Mouse (Mus musculus) kidney, embryonic 15.5 days (tissue): Measurements from ENCODE around the gene Ticam1. TPM values are rescaled to one million over a fixed set of nuclear protein-coding genes. Genes with fewer than 3 reads are reported as not detected.
A peak's percentile ranks its signal among the peaks of the same experiment; 100 is the strongest.

Experiments used
- ATAC-seq: fragments of 200-750 bp; cut with Nextera tagmentation; replicated peaks from 2 replicates; pipeline ENCODE4 v1.8.0; 2017; ENCODE audit warnings: moderate TSS enrichment; ENCODE audit not compliant: low FRiP score
- H3K27ac ChIP-seq: fragments of 300-500 bp; sonication (generic); 2 replicates; pipeline ENCODE4 v1.5.1; 2015; ENCODE audit warnings: mild to moderate bottlenecking, inconsistent platforms
- H3K27me3 ChIP-seq: fragments of 300-500 bp; sonication (generic); 2 replicates; pipeline ENCODE4 v1.6.1; 2015; ENCODE audit warnings: inconsistent platforms
- H3K36me3 ChIP-seq: fragments of 300-500 bp; sonication (generic); 2 replicates; pipeline ENCODE4 v1.6.1; 2015; ENCODE audit warnings: inconsistent platforms
- H3K4me1 ChIP-seq: fragments of 300-500 bp; sonication (generic); 2 replicates; pipeline ENCODE4 v1.6.1; 2015; ENCODE audit warnings: inconsistent platforms
- H3K4me2 ChIP-seq: fragments of 300-500 bp; sonication (generic); 2 replicates; pipeline ENCODE4 v1.6.1; 2015; ENCODE audit warnings: moderate library complexity, mild to moderate bottlenecking, inconsistent platforms
- H3K4me3 ChIP-seq: fragments of 300-500 bp; sonication (generic); replicated peaks from 2 replicates; pipeline ENCODE4 v1.5.1; 2015; ENCODE audit warnings: mild to moderate bottlenecking, inconsistent platforms
- H3K9ac ChIP-seq: fragments of 300-500 bp; sonication (generic); 2 replicates; pipeline ENCODE4 v1.6.1; 2015; ENCODE audit warnings: mild to moderate bottlenecking, inconsistent platforms
- H3K9me3 ChIP-seq: fragments of 300-500 bp; sonication (generic); replicated peaks from 2 replicates; pipeline ENCODE4 v1.6.1; 2016; ENCODE audit warnings: inconsistent platforms
- WGBS: fragments of 180-500 bp; shearing (Covaris S2); methylation state at CpG from one replicate; pipeline ENCODE4 v1.1.7; 2015; ENCODE audit warnings: mixed read lengths; 5-methylcytosine and 5-hydroxymethylcytosine counted together
- microRNA counts: library from miRNA; unstranded; fragments of <30 nt; microRNA quantifications from one replicate; lab custom pipeline; 2016
- microRNA-seq: library from miRNA; unstranded; fragments of <30 nt; microRNA quantifications from one replicate; pipeline ENCODE4, GENCODE M21; 2016
- polyA plus RNA-seq: library from polyadenylated mRNA; unstranded; fragments of >200 nt; fragmentation: Nextera tagmentation; extraction: Ambion mirVana; gene quantifications from 2 replicates; pipeline ENCODE4 v1.2.1, GENCODE M21; 2015

Gene Ticam1
- polyA plus RNA-seq, 1 experiment from 2014 or later, result 6.0 TPM

DNA sequence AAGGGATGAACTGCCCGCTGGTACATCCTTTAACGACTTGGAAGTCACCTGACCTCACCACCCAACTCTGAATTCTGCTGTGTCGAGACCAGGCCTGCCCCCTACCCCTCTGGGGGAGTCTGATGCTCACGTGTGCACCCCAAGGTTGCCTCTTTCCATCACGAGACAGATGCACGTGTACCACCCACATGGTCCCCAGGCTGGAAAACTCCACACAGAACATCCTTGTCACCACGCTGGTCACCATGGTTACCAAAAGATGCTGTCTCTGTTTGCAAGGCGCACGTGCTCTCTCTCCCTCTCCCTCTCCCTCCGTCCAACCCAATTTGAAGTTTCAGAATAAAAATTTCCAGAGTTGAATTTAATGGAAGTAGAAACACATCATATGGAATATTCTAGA is 46.6 kb downstream of the Ticam1 start:
- no peak for ATAC-seq
- WGBS, result 60% methylated on average over 10 of the region's 10 CpGs
- Histone ChIP-seq H3K4me2 (no peak overlapping the region), H3K4me1 (peaks cover 5% of the 10 kb centered on the region; the same call in 1 of the 2 replicates), H3K27me3 (0 out of 2 replicates have a peak, but pooled peaks cover 7% of the 10 kb centered on the region), H3K36me3 (no peaks in the 10 kb centered on the region), H3K9me3 (no peaks in the 10 kb centered on the region), H3K27ac (no peak overlapping the region), H3K4me3 (no peak overlapping the region), H3K9ac (no peak overlapping the region)

DNA sequence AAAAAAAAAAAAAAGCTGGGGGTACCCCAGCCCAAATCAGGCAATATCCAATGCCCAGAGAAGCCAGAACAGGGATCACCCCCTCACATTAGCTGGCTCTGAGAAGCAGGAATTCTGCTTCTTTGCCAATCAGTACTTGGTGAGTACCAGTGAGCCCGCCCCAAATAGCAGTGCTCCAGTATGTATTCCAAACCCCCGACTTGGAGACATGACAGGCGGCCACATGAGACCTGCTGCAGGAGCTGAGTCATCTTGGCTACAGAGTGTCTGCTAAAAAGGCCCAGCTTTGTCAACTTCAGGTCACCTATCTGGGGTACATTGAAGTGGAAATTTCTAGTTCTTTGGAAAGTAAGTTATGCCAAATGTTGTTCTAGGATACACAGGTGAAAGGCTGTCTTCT is 50.0 kb downstream of the Ticam1 start:
- no peaks in the 10 kb centered on the region for H3K4me1 ChIP-seq
- WGBS, result 73% methylated on average over 3 of the region's 3 CpGs
- ATAC-seq, result no peak
- H3K36me3 ChIP-seq, result no peaks in the 10 kb centered on the region
- H3K27me3 ChIP-seq, result 0 out of 2 replicates have a peak, but pooled peaks cover 3% of the 10 kb centered on the region
- no peaks in the 10 kb centered on the region for H3K9me3 ChIP-seq
- no peak overlapping the region for H3K4me3 ChIP-seq
- no peak overlapping the region for H3K4me2 ChIP-seq
- H3K27ac ChIP-seq, result no peak overlapping the region
- no peak overlapping the region for H3K9ac ChIP-seq

DNA sequence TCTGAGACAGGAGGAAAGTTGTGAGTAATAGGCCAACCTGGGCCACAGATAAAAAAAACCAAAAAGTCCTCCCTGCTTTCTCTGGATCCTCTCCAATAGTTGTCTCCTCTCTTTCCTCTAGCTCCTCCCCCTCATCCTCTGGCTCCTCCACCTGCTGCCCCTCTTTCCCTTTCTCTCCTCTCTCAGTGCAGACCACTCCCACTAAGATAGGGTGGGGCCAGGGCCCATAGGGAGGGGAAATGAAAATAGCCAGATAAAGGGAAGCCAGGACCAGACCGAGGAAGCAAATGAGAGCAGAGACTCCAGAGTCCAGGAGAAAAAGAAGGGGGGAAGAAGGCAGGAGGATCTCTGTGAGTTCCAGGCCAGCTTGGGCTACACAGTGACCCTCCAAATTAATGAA is 51.7 kb downstream of the Ticam1 start:
- no peaks in the 10 kb centered on the region for H3K36me3 ChIP-seq
- H3K27ac ChIP-seq, result no peak overlapping the region
- H3K27me3 ChIP-seq, result 0 out of 2 replicates have a peak, but pooled peaks cover 3% of the 10 kb centered on the region
- no peaks in the 10 kb centered on the region for H3K9me3 ChIP-seq
- no peak overlapping the region for H3K4me3 ChIP-seq
- 40% methylated on average over 1 of the region's 1 CpGs for WGBS
- no peak overlapping the region for H3K4me2 ChIP-seq
- ATAC-seq, result no peak
- H3K4me1 ChIP-seq, result no peaks in the 10 kb centered on the region
- no peak overlapping the region for H3K9ac ChIP-seq

DNA sequence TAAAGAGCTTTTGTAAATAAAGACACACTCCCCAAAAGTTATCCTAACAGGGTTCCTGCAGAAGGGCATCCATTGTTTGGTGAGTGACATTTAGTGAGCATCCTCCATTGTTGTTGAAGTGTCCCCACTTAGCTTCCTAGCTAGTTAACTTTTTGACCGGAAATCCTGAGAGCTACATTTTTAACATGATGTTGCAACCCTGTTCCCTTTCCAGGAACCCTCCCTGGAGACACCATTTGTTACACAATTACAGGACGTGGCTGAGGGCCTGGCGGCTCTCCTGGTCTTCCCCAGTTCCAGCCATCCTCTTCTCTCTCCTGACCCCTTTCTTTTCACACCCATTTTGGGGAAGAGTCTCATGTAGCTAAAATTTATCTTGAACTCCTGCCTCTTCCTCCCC is 56.8 kb downstream of the Ticam1 start:
- WGBS, result 45% methylated on average over 3 of the region's 3 CpGs

More for the DNA sequence above, 56.8 kb downstream of the Ticam1 start:
- Histone ChIP-seq H3K27ac (peak overlapping the region; percentile 76), H3K4me1 (peaks cover 19% of the 10 kb centered on the region), H3K4me3 (no peak overlapping the region), H3K27me3 (no peaks in the 10 kb centered on the region), H3K36me3 (no peaks in the 10 kb centered on the region), H3K4me2 (no peak overlapping the region), H3K9ac (no peak overlapping the region), H3K9me3 (no peaks in the 10 kb centered on the region)
- ATAC-seq, result no peak

MicroRNAs encoded within 50 kb of the gene (microRNA counts, 519-probe panel; counts per million panel counts)
- microRNA mmu-miR-7b (lab: Ali Mortazavi, UCI), result 2,683 counts per million, percentile 61 among the panel's probes with 10 or more counts

Small RNA genes lying within 50 kb of the gene (microRNA-seq; reads per million reads assigned to microRNA genes)
- gene Mir7b, result 44.0 reads per million, percentile 48 among the genes with 10 or more reads in this experiment

Other genes with a start within 250 kb of the Ticam1 start
- gene Sh3gl1, start 240.2 kb downstream of the Ticam1 start, polyA plus RNA-seq, result 168 and 175 TPM in 2 replicates
- 26.9 and 30.8 TPM in 2 replicates for gene Chaf1a, start 236.3 kb downstream of the Ticam1 start, polyA plus RNA-seq
- 42.2 and 45.6 TPM in 2 replicates for gene Ubxn6, start 201.8 kb downstream of the Ticam1 start, polyA plus RNA-seq
- 123 and 141 TPM in 2 replicates for gene Hdgfl2, start 197.2 kb downstream of the Ticam1 start, polyA plus RNA-seq
- 0.08 and 0.12 TPM in 2 replicates for gene Plin4, start 167.0 kb downstream of the Ticam1 start, polyA plus RNA-seq
- 1.5 and 1.9 TPM in 2 replicates for gene Plin5, start 159.2 kb downstream of the Ticam1 start, polyA plus RNA-seq
- gene Lrg1, start 154.8 kb downstream of the Ticam1 start, polyA plus RNA-seq, result 0.39 and 0.53 TPM in 2 replicates
- gene Sema6b, start 136.4 kb downstream of the Ticam1 start, polyA plus RNA-seq, result 1.5 TPM in 2 replicates
- gene Tnfaip8l1, start 114.3 kb downstream of the Ticam1 start, polyA plus RNA-seq, result 11.6 and 11.9 TPM in 2 replicates
- gene Mydgf, start 92.9 kb downstream of the Ticam1 start, polyA plus RNA-seq, result 90.7 and 96.4 TPM in 2 replicates
- 38.9 and 43.8 TPM in 2 replicates for gene Dpp9, start 57.9 kb downstream of the Ticam1 start, polyA plus RNA-seq
- 13.1 TPM in 2 replicates for gene Fem1a, start 20.0 kb downstream of the Ticam1 start, polyA plus RNA-seq
- 68.9 and 77.4 TPM in 2 replicates for gene Plin3, start 16.1 kb upstream of the Ticam1 start, polyA plus RNA-seq
- gene Arrdc5, start 23.5 kb upstream of the Ticam1 start, polyA plus RNA-seq, result 0.31 TPM in 1 of 2 replicates, not detected in the other
- 162 and 175 TPM in 2 replicates for gene Uhrf1, start 26.5 kb upstream of the Ticam1 start, polyA plus RNA-seq
- 32.3 and 34.3 TPM in 2 replicates for gene Kdm4b, start 49.3 kb upstream of the Ticam1 start, polyA plus RNA-seq
- 81.5 and 95.6 TPM in 2 replicates for gene Ptprs, start 199.7 kb upstream of the Ticam1 start, polyA plus RNA-seq
- gene Znrf4, start 235.6 kb upstream of the Ticam1 start, polyA plus RNA-seq, result not detected in 2 replicates